Mouse (Mus musculus): ENCODE results near the gene Cdc26.

DNA sequence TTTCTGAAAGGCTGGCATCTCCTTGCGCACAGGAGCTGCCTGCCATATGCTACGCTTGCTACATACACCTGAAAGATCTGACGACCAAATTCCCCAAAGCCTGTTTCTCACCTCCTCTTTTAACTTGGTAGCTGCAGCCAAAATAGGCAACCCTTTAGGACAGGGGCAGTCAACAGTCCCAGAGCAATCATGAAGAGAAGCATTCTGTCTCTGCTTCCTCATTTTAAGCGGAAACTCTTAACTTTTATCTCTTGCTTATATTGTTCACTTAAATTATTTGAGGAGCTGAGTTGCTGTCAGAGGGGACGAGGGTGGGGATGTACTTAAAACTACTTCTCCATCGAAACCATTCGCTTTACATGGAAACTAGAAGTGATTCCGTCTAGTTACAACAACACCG, 21.2 kb upstream of the Cdc26 start:
- no peak for TF ChIP-seq CTCF (IDR thresholded peaks at IDR 0.05; ENCODE audit: control insufficient read depth, insufficient read depth, insufficient replicate concordance, low read depth, low read length)
- TF ChIP-seq POLR2A (IDR thresholded peaks at IDR 0.05; ENCODE audit: control insufficient read depth, low read depth, low read length) = no peak

Data from testis, adult 2 months (tissue).